Mouse (Mus musculus) kidney, adult 10 weeks (tissue): ENCODE data around the gene Ube2k. TPM values are rescaled to one million over a fixed set of nuclear protein-coding genes. Genes with fewer than 3 reads are reported as not detected.

Experiments
- polyA plus RNA-seq: library from polyadenylated mRNA; stranded (reverse); fragments of 350-450 nt; fragmentation: Illumina TruSeq; extraction: RNeasy Lipid Tissue Mini Kit (QIAGEN cat#74804); gene quantifications from one replicate; pipeline ENCODE4 v1.2.3, GENCODE M21; 2014; ENCODE audit warnings: low read depth, low replicate concordance

Ube2k gene
- polyA plus RNA-seq = 108 TPM

DNA sequence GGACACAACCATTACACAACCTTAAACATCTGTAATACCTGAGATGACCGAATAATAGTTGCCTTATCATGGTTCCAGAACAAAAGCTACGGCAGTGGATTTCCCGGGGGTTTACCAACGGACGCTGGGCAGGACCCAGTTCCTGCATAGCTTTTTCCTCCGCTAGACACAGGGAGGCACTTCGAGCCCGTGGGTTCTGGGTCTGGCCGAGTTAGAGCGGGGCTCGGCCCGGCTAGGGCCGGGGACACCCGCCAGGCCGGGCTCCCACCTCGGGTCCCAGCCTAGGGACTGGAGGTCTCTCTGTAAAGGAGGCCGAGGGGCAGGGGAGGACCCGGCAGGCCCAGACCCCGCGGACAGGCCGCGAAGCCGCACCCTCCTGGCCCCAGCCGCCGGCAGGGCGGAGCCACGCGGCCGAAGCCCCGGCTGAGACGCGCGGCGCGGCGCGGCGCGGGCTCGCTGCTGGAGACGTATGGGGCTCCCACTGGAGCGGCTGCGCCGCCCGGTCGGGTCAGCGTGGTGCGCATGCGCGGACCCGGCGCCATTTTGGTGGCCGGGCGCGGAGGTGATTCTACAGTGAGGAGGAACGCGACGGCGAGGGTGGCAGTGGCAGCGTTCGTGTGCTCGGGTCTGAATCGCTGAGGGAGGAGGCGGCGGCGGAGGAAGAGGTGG is at the start of gene Ube2k, which contains the start of gene Smim14:
Gene Ube2k (plus strand): TSS at position 483 of the 669 bp plus-strand sequence.
Gene Smim14 (minus strand): TSS at position 434 of the 669 bp plus-strand sequence.

DNA sequence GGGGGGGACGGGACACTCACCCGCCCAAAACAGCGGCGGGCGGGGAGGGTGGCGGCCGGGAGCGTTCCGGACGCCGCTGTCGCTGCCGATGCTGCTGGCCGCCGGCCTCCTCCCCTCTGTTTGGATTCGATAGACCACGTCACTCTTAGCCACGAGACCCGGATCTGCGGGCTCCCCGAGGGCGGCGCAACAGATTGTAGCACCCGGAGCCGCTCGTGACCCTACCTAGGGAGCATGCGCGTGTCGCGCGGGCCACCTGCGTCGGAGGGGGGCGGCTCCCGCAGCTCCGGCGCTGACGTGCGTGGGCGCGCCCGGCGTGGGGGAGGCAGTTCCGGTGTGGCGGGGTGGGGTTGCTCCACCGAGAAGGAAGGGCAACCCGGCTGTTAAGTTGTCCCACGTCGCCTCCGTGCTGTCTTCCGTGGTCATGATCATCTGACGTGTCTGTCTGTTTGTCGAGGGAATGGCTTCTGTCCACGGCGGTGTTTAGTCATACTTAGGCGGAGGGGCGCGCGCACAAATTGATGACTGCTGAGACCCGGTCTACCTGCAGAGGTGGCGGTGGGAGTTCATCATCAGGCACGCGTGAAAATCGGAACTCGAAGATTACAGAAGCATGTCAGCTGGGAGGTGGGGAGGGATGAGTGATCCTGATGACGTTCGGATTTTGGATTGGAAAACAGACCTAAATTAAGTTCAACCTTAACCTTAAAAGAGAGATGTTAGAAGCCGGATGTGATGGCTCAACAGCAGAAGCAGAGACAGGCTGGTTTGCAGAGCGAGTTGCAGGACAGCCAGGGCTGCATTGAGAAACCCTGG is 44.1 kb upstream of the Ube2k start, which contains the start of gene Gm43552:
Gene Gm43552 (minus strand): TSS at position 118 of the 816 bp plus-strand sequence.

Other genes with a start within 250 kb of the Ube2k start
- 19.7 TPM for gene Rfc1, start 201.6 kb upstream of the Ube2k start, polyA plus RNA-seq
- 0.16 TPM for gene Klb, start 188.9 kb upstream of the Ube2k start, polyA plus RNA-seq
- gene Rpl9, start 145.8 kb upstream of the Ube2k start, polyA plus RNA-seq = 519 TPM
- gene Lias, start 145.7 kb upstream of the Ube2k start, polyA plus RNA-seq = 72.4 TPM
- gene Ugdh, start 101.3 kb upstream of the Ube2k start, polyA plus RNA-seq = 244 TPM
- not detected for gene Gm43552, start 44.4 kb upstream of the Ube2k start, polyA plus RNA-seq
- gene Smim14, start within 50 bp of the Ube2k start, polyA plus RNA-seq = 128 TPM
- gene Pds5a, start 161.0 kb downstream of the Ube2k start, polyA plus RNA-seq = 149 TPM
- 18.8 TPM for gene N4bp2, start 226.3 kb downstream of the Ube2k start, polyA plus RNA-seq